Mouse (Mus musculus) ES-E14 (cell line): Measurements from ENCODE around the gene Fastk.

ENCODE experiments used
- HCFC1 ChIP-seq: IDR thresholded peaks from 2 replicates; pipeline ENCODE4 v1.6.1; 2012; ENCODE audit warnings: low read length, inconsistent platforms, borderline replicate concordance; ENCODE audit not compliant: insufficient read depth
- MAFK ChIP-seq: IDR thresholded peaks from 2 replicates; pipeline ENCODE4 v1.6.1; 2014; ENCODE audit warnings: mild to moderate bottlenecking, low read depth, low read length, inconsistent platforms; ENCODE audit not compliant: insufficient read depth
- ZNF384 ChIP-seq: IDR thresholded peaks from 2 replicates; pipeline ENCODE4 v1.6.1; 2012; ENCODE audit warnings: low read depth, low read length, inconsistent platforms

- TF ChIP-seq HCFC1 = no peak
- TF ChIP-seq MAFK = no peak
- TF ChIP-seq ZNF384 = no peak
Measured at GRCm38 (mm10) chr5:24474723-24475261, 29.7 kb upstream of the Fastk start.
